Mouse (Mus musculus) brain, embryonic 14.5 days (tissue): Measurements from ENCODE around the gene Nxn.

ENCODE experiments used
- CTCF ChIP-seq: fragments of 200-500 bp; IDR thresholded peaks from 2 replicates; pipeline ENCODE4 v1.5.1; 2012; ENCODE audit warnings: inconsistent platforms, mild to moderate bottlenecking, moderate library complexity, borderline replicate concordance; ENCODE audit not compliant: insufficient read depth, insufficient read length; ENCODE audit errors: extremely low read depth
- POLR2A ChIP-seq: fragments of 200-500 bp; IDR thresholded peaks from 2 replicates; pipeline ENCODE4 v1.6.1; 2012; ENCODE audit warnings: mild to moderate bottlenecking, inconsistent platforms, borderline replicate concordance; ENCODE audit not compliant: poor library complexity, insufficient read depth, insufficient read length, severe bottlenecking; ENCODE audit errors: extremely low read depth

DNA sequence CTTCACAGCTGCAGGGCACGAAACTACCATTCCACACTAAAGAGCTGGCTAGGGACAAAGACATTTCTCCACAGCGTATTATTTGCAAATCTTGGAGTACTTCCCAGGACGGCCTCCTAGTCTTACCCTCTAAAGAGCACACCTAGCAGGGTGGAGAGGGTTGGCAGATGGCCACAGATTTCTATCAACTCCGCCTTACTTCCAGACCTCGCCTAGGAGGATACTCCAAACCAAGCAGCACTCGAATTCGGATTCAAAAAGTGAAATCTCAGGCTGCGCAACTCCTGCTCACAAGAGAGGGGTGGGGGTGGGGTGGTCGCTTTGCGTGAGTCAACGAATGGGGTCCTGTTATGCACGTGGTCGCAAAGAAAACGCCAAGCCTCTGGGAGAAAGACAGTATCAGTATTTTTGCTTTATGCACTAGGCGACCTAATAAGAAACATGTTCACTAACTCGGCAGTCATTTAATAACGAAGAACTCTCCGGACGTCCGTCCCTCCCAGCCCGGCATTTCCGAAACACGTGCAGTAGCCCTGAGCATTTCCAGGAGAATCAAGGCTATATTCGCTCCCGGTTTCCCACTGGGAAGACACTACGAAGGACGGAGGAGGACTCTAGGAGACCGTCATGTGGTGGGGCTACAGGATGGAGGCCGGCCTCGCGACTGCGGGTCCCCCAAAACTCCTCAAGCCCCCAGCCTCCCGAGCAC, 182.1 kb downstream of the Nxn start:
- TF ChIP-seq CTCF = no peak
- no peak for TF ChIP-seq POLR2A
